Mouse (Mus musculus): ENCODE data around the gene Mlec.
"Not testable (repeated sequence)": the region's sequence is repeated elsewhere in the genome, so short reads cannot be mapped to it uniquely, and the experiment has no call there.

Gene Mlec

GRCm38 (mm10) chr5:115125211-115125871 is 32.6 kb downstream of the Mlec start:
- DNase-seq (ENCODE audit: low spot score) = peak; percentile 66

DNA sequence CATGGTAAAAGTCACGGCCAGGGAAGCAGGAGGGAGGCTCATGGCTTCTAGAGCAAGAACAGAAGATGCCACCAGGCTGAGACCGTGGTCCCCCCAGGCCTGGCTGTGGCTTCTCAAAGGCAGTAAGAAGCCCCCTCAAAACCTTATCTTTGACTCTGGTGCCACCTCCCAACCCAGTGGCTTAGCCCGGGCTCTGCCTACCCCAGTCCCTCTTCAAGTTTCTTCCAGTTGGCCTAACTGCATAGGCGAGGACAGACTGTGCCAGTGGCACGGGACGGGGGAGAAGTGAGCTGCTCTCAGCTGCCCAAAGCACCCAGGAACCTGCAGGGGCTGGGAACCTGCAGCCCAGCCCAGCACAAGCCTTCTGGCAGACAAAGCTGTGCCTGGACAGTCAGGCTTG is 33.3 kb downstream of the Mlec start:
- DNase-seq (ENCODE audit: low spot score) = no peak

DNA sequence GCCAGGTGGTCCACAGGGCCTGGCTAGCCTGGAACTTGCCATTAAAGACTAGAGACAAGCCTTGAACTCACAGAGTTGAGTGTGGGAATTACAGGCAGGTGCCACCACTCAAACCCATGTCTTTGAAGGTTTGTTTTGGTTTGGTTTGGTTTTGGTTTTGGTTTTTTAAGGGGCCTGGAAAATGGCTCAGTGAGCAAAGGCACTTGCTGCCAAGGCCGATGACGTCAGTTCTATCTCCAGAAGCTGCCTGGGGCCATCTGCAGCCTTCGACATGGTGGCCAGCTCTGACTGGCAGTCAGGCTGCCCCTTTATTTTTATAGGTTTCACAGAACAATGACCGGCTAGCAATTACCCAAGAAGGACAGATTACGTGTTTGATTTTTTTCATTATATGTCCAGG is 37.0 kb downstream of the Mlec start:
- DNase-seq (ENCODE audit: low spot score) = no peak

GRCm38 (mm10) chr5:115118961-115119570 is 38.9 kb downstream of the Mlec start, which contains the start of gene Acads:
Acads (minus strand) TSS chr5:115119346.
- DNase-seq (ENCODE audit: low spot score) = peak; percentile 83

DNA sequence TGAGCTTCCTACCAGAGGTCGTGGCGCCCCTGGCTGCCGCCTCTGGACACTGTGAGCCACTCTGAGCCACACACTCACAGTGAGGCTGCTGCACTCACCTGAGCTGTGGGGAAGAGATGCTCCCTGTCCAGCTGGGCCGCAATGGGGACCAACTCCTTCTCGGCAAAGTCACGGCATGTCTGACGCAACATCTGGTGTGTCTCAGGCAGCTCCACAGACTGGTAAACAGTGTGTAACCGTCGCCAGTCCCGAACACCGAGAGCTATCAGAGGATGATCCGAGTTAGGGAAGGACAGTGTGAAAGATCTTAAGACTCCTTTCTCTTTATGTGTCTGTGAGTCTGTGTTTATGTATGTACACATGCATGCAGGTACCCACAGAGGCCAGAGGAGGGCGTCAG is 40.5 kb downstream of the Mlec start:
- no peak for DNase-seq (ENCODE audit: low spot score)

DNA sequence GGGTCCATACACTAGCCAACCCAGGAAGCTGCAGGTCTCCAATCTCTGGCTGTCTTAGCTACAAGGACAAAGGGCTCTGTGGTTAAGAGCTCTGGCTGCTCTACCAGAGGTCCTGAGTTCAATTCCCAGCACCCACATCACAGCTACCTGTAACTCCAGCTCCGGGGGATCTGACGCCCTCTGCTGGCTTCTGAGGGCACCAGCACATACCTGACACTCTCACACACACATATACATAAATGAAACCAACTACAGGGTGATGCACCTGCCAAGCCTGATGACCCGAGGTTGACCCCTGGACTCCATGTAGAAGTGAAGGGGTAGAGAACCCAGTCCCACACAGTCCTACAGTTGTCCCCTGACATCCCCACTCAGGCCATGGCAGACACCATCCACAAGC is 41.6 kb downstream of the Mlec start:
- no peak for DNase-seq (ENCODE audit: low spot score)

GRCm38 (mm10) chr5:115114501-115114900 is 43.5 kb downstream of the Mlec start:
- no peak for DNase-seq (ENCODE audit: low spot score)

- no peak for DNase-seq (ENCODE audit: low spot score)
These were observed 44.7 kb downstream of the Mlec start for GRCm38 (mm10) chr5:115113244-115113643.

DNA sequence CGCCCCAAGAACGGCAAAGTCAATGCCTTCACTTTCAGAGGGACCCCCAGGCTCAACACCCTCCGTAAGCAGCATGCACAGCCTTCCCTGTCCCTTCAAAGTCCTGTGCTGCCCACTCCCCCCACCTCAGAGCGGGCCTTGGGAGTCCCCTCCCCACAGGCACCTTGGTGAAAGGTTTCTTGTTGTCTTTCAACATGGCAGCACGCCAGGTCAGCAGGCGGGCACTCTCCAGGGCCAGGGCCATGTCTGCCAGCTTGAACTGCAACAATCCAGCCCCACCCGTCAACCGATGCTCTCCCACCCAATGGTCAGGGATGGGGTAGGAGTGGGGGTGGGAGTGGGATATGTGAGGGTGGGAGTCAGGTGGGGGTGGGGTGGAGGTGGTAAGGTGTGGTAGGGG is 46.8 kb downstream of the Mlec start:
- DNase-seq (ENCODE audit: low spot score) = no peak

DNA sequence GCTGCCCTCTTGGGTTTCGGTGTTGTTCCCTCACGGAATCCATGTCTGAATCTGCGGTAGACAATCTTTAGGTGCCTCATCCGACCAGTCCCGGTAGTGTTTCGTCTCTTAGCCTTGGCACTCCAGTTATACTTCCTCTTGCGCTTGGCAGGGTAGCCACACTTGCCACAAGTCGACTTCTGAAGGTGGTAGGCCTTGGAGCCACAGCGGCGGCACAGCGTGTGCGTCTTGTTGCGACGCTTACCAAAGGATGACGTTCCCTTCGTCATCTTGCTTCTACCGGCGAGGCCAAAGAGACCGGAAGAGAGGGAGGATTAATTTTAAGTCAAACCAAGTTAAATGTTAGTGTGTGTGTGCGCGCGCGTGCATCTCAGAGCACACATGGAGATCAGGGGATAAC is 54.7 kb downstream of the Mlec start:
- not testable (repeated sequence) for DNase-seq (ENCODE audit: low spot score)

- no peak for DNase-seq (ENCODE audit: low spot score)
These were observed 55.7 kb downstream of the Mlec start for GRCm38 (mm10) chr5:115102231-115102630.

DNA sequence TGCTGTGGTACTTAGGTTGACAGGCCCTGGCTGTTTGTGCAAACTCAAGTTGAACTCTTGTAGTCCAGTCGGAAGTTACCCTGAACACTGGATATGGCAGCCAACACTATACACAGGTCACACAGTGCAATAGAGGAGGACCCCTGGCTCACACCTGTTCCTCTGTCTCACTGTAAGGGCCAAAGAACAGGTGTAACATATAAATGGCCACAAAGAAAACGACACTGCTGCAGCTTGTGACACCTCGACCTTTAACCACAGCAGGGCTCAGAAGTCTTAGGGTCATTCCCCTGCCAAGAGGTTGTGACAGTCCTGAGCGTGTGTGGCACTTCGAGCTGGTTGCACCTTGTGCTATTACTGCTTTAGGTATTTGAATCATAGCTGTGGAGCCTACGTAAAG is 57.5 kb downstream of the Mlec start:
- DNase-seq (ENCODE audit: low spot score) = no peak

DNA sequence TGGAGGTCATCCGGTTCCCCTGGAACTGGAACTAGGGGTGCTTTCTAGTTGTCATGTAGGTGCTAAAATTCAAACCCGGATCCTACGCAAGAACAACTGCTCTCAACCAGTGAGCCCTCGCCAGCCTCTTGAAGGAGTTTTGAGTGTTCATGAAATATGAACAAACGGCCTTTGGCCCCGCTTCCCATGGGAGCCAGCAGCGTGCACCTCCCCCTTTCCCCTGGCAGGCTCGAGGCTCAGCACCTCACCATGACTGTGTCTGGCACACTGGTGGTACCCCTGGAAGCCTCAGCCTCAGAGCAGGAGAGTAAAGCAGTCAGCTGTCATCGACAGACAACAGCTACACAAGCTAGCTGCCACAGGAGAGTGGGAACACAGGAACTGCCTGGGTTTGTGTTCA is 58.0 kb downstream of the Mlec start:
- no peak for DNase-seq (ENCODE audit: low spot score)

DNA sequence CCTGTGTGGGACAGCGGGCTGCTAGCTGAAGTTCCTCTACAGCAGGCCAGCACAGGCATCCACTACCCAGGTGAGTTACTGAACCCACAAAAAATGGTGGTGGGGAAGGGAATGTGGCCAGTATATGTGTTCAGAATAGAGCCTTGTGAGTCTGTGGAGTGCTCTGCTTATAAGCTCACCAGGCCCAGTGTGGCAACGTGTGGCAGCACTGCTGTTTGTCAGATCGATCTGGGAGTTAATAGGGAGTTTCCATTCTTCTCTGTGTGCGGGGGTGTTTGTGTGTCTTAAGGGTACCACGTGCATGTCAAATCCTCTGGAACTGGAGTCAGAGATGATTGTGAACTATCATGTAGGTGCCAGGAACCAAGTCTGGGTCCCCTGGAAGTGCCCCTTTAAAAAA is 58.4 kb downstream of the Mlec start:
- no peak for DNase-seq (ENCODE audit: low spot score)

DNA sequence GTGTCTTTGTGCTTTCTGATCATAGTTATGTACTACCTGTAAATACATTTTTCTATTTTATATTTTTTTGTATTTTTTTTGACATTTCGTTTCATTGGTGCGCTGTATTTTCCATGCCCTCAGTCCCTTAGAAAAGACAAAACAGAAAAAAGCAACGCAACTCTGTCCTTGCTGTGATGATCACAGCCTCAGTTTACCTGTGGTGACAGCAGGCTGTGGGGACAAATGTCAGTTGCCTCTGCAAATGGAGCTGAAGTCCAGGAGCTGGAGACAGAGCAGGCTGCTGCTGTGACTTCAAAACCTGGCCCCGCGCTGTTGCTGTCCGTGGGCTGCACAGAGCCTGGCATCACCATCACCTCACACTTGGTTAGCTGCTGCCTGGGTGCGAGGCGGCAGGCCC is 59.8 kb downstream of the Mlec start, which contains the start of gene Gm10401:
Gene Gm10401, minus strand, starts transcription at position 101 of the 400 bp plus-strand sequence.
- DNase-seq (ENCODE audit: low spot score) = no peak

All from urinary bladder, postnatal 25 days (tissue).